Mouse (Mus musculus) myocyte (in vitro differentiated cells): ENCODE results near the gene Prr14l. TPM values are rescaled to one million over a fixed set of nuclear protein-coding genes. Genes with fewer than 3 reads are reported as not detected.
"Not testable (repeated sequence)": the region's sequence is repeated elsewhere in the genome, so short reads cannot be mapped to it uniquely, and the experiment has no call there.

Source experiments
- H3K27me3 ChIP-seq: one replicate; pipeline ENCODE4 v1.6.1; 2011; ENCODE audit not compliant: control insufficient read depth, insufficient read depth, insufficient read length
- H3K36me3 ChIP-seq: one replicate; pipeline ENCODE4 v1.6.1; 2011; ENCODE audit not compliant: control insufficient read depth, insufficient read depth
- H3K4me2 ChIP-seq: one replicate; pipeline ENCODE4 v1.6.1; 2011; ENCODE audit warnings: low read depth, control low read depth
- H3K4me3 ChIP-seq: one replicate; pipeline ENCODE4 v1.5.1; 2011; ENCODE audit warnings: mild to moderate bottlenecking, control low read depth, moderate library complexity
- H3K79me2 ChIP-seq: one replicate; pipeline ENCODE4 v1.6.1; 2011; ENCODE audit not compliant: control insufficient read depth, insufficient read depth
- H3ac ChIP-seq: one replicate; pipeline ENCODE4 v1.6.1; 2011; ENCODE audit not compliant: control insufficient read depth, insufficient read length
- CEBPB ChIP-seq: IDR thresholded peaks from 2 replicates; pipeline ENCODE4 v1.6.1; 2011; ENCODE audit warnings: mild to moderate bottlenecking, moderate library complexity; ENCODE audit not compliant: poor library complexity, insufficient read depth, severe bottlenecking
- E2F4 ChIP-seq: IDR thresholded peaks from one replicate; pipeline ENCODE4 v1.6.1; 2011; ENCODE audit warnings: mild to moderate bottlenecking, control low read depth, moderate library complexity; ENCODE audit not compliant: insufficient read depth
- MAX ChIP-seq: IDR thresholded peaks from one replicate; pipeline ENCODE4 v1.6.1; 2011; ENCODE audit warnings: low read depth, mild to moderate bottlenecking, control low read depth
- MYOD1 ChIP-seq, 3 experiments: IDR thresholded peaks; one replicate each; pipeline ENCODE4 v1.6.1; 2011; ENCODE audit warnings: control low read depth in 2 of 3, low read depth in 2 of 3, mild to moderate bottlenecking in 2 of 3, moderate library complexity in 1 of 3; ENCODE audit not compliant: insufficient read length in 2 of 3, control insufficient read depth in 1 of 3
- MYOG ChIP-seq, 3 experiments: IDR thresholded peaks; one replicate each; pipeline ENCODE4 v1.6.1; 2011; ENCODE audit warnings: control low read depth in 2 of 3, low read depth in 2 of 3, mild to moderate bottlenecking in 2 of 3; ENCODE audit not compliant: insufficient read length in 2 of 3, control insufficient read depth in 1 of 3, insufficient read depth in 1 of 3
- POLR2A ChIP-seq: IDR thresholded peaks from one replicate; pipeline ENCODE4 v1.6.1; 2011; ENCODE audit warnings: low read depth, mild to moderate bottlenecking, control low read depth, moderate library complexity; ENCODE audit not compliant: insufficient read length
- POLR2AphosphoS2 ChIP-seq: IDR thresholded peaks from one replicate; pipeline ENCODE4 v1.6.1; 2011; ENCODE audit warnings: low read depth, control low read depth; ENCODE audit not compliant: insufficient read length
- REST ChIP-seq: IDR thresholded peaks from one replicate; pipeline ENCODE4 v1.6.1; 2011; ENCODE audit warnings: mild to moderate bottlenecking, control low read depth, moderate library complexity; ENCODE audit not compliant: insufficient read depth, insufficient read length
- SRF ChIP-seq: IDR thresholded peaks from one replicate; pipeline ENCODE4 v1.6.1; 2011; ENCODE audit warnings: low read depth; ENCODE audit not compliant: control insufficient read depth, insufficient read length
- TCF12 ChIP-seq: IDR thresholded peaks from one replicate; pipeline ENCODE4 v1.6.1; 2011; ENCODE audit warnings: mild to moderate bottlenecking, control low read depth; ENCODE audit not compliant: poor library complexity, insufficient read depth, severe bottlenecking
- TCF3 ChIP-seq: IDR thresholded peaks from one replicate; pipeline ENCODE4 v1.6.1; 2011; ENCODE audit warnings: low read depth, control low read depth; ENCODE audit not compliant: insufficient read length
- USF1 ChIP-seq: IDR thresholded peaks from one replicate; pipeline ENCODE4 v1.6.1; 2011; ENCODE audit warnings: low read depth, mild to moderate bottlenecking, control low read depth, moderate library complexity
- polyA plus RNA-seq: library from polyadenylated mRNA; unstranded; fragments of >200 nt; fragmentation: generic; extraction: Trizol; gene quantifications from one replicate; pipeline ENCODE4 v1.2.1, GENCODE M21; 2012; ENCODE audit warnings: missing spikeins

Gene Prr14l
- polyA plus RNA-seq, 1 experiment, result 4.7 TPM

- peaks cover 41% of the 10 kb centered on the region for H3K79me2 ChIP-seq
- peak overlapping the region; percentile 60 for H3K4me2 ChIP-seq
- H3K36me3 ChIP-seq, result no peaks in the 10 kb centered on the region
- TF ChIP-seq TCF3 (no peak), POLR2A (no peak), USF1 (no peak), MYOD1 (IDR thresholded peaks at IDR 0.05; ENCODE audit: control insufficient read depth in 1 of 3, insufficient read length in 2 of 3, low read depth in 2 of 3) (no peak), MYOG (IDR thresholded peaks at IDR 0.05; ENCODE audit: control insufficient read depth in 1 of 3, insufficient read depth in 1 of 3, insufficient read length in 2 of 3, low read depth in 2 of 3) (no peak), POLR2AphosphoS2 (no peak), REST (no peak), MAX (no peak), TCF12 (no peak), CEBPB (no peak), E2F4 (no peak), SRF (no peak)
- H3K4me3 ChIP-seq, result no peak overlapping the region
- no peaks in the 10 kb centered on the region for H3K27me3 ChIP-seq
- no peak overlapping the region for H3ac ChIP-seq
Measured at GRCm38 (mm10) chr5:32854818-32855217, 762 bp upstream of the Prr14l start.

DNA sequence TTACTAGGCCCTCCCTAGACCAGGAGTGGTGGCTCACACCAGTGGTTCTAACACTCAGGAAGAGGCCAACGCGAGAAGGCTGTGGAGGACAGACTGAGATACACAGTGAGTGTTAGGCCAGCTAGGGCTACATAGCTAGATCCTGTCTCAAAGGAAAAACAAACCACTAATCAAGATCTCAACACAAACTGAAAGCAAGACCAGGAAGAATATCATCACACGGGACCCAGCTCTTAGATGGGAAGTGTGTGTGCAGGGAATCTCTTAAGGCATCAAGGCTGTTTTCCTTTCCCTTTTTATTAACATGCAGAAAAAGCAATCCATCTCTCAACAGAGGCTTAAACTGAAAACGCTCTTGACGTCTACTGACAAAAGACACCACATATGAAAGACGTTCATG, 2.0 kb downstream of the Prr14l start:
- Histone ChIP-seq H3K4me3 (no peak overlapping the region), H3ac (no peak overlapping the region)

GRCm38 (mm10) chr5:32849580-32849979, 4.5 kb downstream of the Prr14l start:
- H3K36me3 ChIP-seq, H3K4me2 ChIP-seq, H3K27me3 ChIP-seq, H3K4me3 ChIP-seq, H3ac ChIP-seq: not testable (repeated sequence)
- H3K79me2 ChIP-seq, result peaks cover 72% of the 10 kb centered on the region

More for the DNA sequence above, 2.0 kb downstream of the Prr14l start:
- H3K27me3 ChIP-seq, result no peaks in the 10 kb centered on the region
- peak overlapping the region; percentile 83 for H3K4me2 ChIP-seq
- no peaks in the 10 kb centered on the region for H3K36me3 ChIP-seq
- peaks cover 68% of the 10 kb centered on the region for H3K79me2 ChIP-seq
- no peak for TF ChIP-seq E2F4
- TF ChIP-seq MYOD1 (IDR thresholded peaks at IDR 0.05; ENCODE audit: control insufficient read depth in 1 of 3, insufficient read length in 2 of 3, low read depth in 2 of 3), result no peak
- no peak for TF ChIP-seq CEBPB
- TF ChIP-seq REST, result no peak

DNA sequence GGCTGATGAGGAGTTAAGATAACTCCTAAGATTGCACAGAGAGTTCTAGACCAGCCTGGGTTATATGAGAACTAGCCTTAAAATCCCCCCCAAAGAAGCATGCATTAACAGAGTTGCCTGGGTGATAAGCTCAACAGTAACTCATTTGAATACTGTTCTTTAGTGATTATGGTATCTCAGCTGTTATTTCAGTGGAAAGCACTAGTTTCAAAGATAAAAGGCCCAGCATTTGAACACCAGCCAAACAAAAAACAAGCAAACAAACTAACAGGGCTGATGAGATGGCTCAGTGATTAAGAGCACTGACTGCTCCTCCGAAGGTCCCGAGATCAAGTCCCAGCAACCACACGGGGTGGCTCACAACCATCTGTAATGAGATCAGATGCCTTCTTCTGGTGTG, 4.9 kb downstream of the Prr14l start:
- no peak overlapping the region for H3K4me3 ChIP-seq
- TF ChIP-seq POLR2A (no peak), MYOD1 (IDR thresholded peaks at IDR 0.05; ENCODE audit: control insufficient read depth in 1 of 3, insufficient read length in 2 of 3, low read depth in 2 of 3) (no peak), E2F4 (no peak), MAX (no peak), POLR2AphosphoS2 (no peak), MYOG (IDR thresholded peaks at IDR 0.05; ENCODE audit: control insufficient read depth in 1 of 3, insufficient read depth in 1 of 3, insufficient read length in 2 of 3, low read depth in 2 of 3) (no peak), TCF12 (no peak), CEBPB (no peak), TCF3 (no peak), SRF (no peak)
- peaks cover 4% of the 10 kb centered on the region for H3K36me3 ChIP-seq
- no peaks in the 10 kb centered on the region for H3K27me3 ChIP-seq
- H3K4me2 ChIP-seq, result no peak overlapping the region
- no peak overlapping the region for H3ac ChIP-seq
- peaks cover 72% of the 10 kb centered on the region for H3K79me2 ChIP-seq

GRCm38 (mm10) chr5:32840029-32840428, 14.0 kb downstream of the Prr14l start:
- H3K36me3 ChIP-seq, result peaks cover 45% of the 10 kb centered on the region
- H3K79me2 ChIP-seq, result no peaks in the 10 kb centered on the region
- H3ac ChIP-seq, result no peak overlapping the region
- TF ChIP-seq CEBPB (no peak), E2F4 (no peak), USF1 (no peak), MAX (no peak), REST (no peak), SRF (no peak), POLR2AphosphoS2 (no peak), MYOG (IDR thresholded peaks at IDR 0.05; ENCODE audit: control insufficient read depth in 1 of 3, insufficient read depth in 1 of 3, insufficient read length in 2 of 3, low read depth in 2 of 3) (no peak), TCF3 (no peak), TCF12 (no peak), POLR2A (no peak), MYOD1 (IDR thresholded peaks at IDR 0.05; ENCODE audit: control insufficient read depth in 1 of 3, insufficient read length in 2 of 3, low read depth in 2 of 3) (no peak)
- no peak overlapping the region for H3K4me3 ChIP-seq
- no peaks in the 10 kb centered on the region for H3K27me3 ChIP-seq
- H3K4me2 ChIP-seq, result no peak overlapping the region

DNA sequence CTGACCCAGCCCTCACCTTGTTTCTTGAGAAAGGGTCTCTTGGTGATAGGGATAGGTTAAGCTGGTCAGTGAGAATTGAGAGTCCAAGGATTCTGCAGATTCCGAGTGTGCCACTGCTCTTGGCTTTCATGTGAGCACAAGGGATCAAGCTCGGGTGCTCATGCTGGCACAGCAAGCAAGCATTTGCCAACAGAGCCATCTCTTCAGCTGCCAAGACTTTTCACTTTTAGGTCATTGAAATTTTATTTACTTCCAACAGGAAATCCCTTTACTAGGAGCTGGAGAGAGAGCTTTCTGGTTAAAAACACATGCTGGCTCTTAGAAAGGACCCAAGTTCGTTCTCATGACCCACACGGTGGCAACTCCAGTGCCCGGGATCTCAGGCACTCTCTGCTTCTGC, 17.1 kb downstream of the Prr14l start:
- Histone ChIP-seq H3K27me3 (no peaks in the 10 kb centered on the region), H3K4me2 (no peak overlapping the region), H3K4me3 (no peak overlapping the region), H3ac (no peak overlapping the region), H3K79me2 (no peaks in the 10 kb centered on the region), H3K36me3 (peaks cover 34% of the 10 kb centered on the region)
- TF ChIP-seq MYOG (IDR thresholded peaks at IDR 0.05; ENCODE audit: control insufficient read depth in 1 of 3, insufficient read depth in 1 of 3, insufficient read length in 2 of 3, low read depth in 2 of 3) (no peak), MAX (no peak), POLR2A (no peak), E2F4 (no peak), POLR2AphosphoS2 (no peak), TCF12 (no peak), MYOD1 (IDR thresholded peaks at IDR 0.05; ENCODE audit: control insufficient read depth in 1 of 3, insufficient read length in 2 of 3, low read depth in 2 of 3) (no peak), USF1 (no peak), REST (no peak), CEBPB (no peak), SRF (no peak), TCF3 (no peak)
